Mouse (Mus musculus): ENCODE data around the gene Cdc42ep5. TPM values are rescaled to one million over a fixed set of nuclear protein-coding genes. Genes with fewer than 3 reads are reported as not detected.

The Cdc42ep5 gene
- 0.59 TPM for total RNA-seq (2023)

DNA sequence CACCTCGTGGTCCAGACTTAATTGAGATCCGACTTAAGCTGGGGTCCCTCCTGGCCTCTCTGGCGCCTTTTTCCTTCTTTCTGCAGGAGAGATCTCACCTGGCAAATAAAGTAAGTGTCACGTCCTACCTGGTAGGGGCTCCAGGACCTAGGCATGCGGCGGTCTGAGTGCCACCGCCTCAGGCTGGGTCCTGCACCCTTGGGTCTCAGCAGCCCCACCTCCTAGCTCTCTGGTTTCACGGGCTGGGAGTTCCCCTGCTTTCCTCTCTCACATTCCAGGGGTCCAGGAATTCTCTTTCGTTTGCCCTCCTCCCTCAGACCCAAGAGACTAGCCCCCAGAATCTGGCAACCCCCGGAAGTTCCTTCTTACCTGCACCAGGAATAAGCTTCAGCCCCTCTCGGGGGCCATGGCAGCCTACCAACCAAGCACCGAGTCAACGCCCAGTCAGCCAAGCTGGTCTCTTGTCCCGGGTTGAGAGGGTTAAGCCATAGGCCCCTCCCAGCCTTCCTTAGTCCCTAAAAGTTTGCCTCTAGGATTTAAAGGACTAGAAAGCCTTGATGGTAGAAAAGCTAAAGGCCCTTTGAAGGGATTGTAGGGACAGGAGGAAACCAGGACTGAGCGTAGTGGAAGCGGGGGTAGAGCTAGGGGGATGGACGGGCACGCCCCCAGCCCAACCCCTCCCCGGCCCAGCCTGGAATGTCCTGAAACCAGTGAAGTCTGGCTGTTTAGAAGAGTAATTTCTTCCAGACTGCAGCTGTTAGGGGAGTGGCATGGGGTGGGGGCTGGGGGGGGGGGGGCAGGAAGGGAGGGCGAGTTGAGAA, at the start of gene Cdc42ep5:
Gene Cdc42ep5, minus strand, starts transcription at position 771 of the 821 bp plus-strand sequence.

DNA sequence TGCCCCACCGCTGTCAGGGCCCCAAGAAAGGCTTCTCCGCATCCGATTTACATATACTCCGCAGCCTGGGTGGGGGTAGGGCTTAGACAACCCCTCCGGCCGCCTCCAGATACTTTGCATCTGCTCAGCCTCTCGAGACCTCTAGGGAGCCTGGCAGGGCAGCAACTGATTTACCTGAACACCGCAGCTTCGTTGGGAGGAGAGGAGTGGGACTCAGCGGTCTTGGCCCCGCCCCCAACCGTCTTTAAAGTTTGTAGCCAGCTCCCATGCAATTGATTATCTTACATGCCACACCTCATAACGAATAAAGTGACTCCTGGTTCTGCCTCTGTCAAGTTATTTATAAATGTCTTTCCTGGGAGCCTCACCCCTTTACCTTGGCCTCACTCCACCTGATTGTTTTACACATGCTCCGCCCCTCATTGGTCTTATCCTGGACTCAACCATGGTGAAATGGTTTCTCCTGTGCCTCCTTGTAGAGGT, 14.6 kb downstream of the Cdc42ep5 start, which contains the start of gene Leng9:
Gene Leng9, minus strand, starts transcription at position 316 of the 483 bp plus-strand sequence.

GRCm38 (mm10) chr7:4136771-4137531, 27.7 kb downstream of the Cdc42ep5 start, which contains the start of gene Leng8:
Gene Leng8, plus strand, starts transcription at chr7:4137039.

GRCm38 (mm10) chr7:4119344-4119902, 45.2 kb downstream of the Cdc42ep5 start, which contains the start of gene Ttyh1:
Gene Ttyh1, plus strand, starts transcription at chr7:4119408.

Other genes starting within 250 kb of the Cdc42ep5 start
- gene Lilra6, start 249.4 kb downstream of the Cdc42ep5 start, total RNA-seq (2023), result 1.2 TPM
- gene Lair1, start 101.7 kb downstream of the Cdc42ep5 start, total RNA-seq (2023), result 11.1 TPM
- not detected for gene Ttyh1, start 45.5 kb downstream of the Cdc42ep5 start, total RNA-seq (2023)
- 436 TPM for gene Leng8, start 27.8 kb downstream of the Cdc42ep5 start, total RNA-seq (2023)
- 14.8 TPM for gene Leng9, start 14.5 kb downstream of the Cdc42ep5 start, total RNA-seq (2023)
- not detected for gene Lilra5, start 72.9 kb upstream of the Cdc42ep5 start, total RNA-seq (2023)
- gene Ncr1, start 172.9 kb upstream of the Cdc42ep5 start, total RNA-seq (2023), result 2.2 TPM
- gene Gp6, start 232.9 kb upstream of the Cdc42ep5 start, total RNA-seq (2023), result not detected